Mouse (Mus musculus): ENCODE measurements at regions not wholly inside any gene's neighbourhood (a gene's known extent, or its start where the extent isn't known, plus 50 kb on each side); places are given as distances from the start of the nearest gene placed in this dataset.

DNA sequence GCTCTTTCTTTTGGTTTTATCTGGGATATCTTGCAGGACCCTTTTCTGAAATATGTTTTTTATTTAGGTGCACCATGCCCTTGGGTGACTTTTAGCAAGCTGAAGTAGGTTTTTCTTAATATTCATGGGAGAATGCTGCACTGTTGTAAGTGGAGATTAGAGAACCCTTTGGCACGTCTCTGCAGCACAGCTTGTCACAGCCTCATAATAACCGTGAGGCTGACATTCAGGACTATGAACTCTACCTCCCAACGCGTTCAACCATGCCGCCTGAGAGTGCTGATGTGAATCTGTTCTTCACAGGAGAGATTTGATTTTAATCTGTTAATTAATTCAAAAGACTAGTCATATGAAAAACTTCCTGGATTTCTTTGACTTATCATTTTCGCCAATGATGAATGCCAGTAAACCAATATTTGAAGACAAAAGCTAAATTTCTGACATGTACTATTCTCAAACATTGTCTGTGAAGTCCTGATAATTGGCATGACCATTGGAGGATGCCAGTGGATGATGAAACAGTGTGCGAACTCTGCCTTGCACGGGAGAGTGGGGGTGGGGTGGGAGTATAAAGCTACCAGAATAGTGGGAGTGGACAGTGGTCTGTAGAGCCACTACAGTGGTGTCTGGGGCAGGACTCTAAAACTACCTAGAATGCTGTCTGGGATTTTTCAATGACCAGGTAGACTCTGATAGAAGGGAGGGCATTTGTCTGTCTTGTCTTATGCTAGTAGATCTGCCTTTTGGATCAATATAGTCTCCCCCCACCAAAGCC lies 324.8 kb upstream of the Fam241a start:
- dilution Hi-C loops (cut with MboI; ENCODE audit: extremely low pct_ligation_motif_present, extremely low pct_unique_long_range_greater_than_20kb, low sequenced_read_pairs): no loop called here
- in situ Hi-C loops (cut with MboI; ENCODE audit: low pct_ligation_motif_present, low pct_unique_long_range_greater_than_20kb, low sequenced_read_pairs): no loop called here
- TF ChIP-seq ZNF384 (IDR thresholded peaks at IDR 0.05; ENCODE audit: low read depth, low read length) (no peak), MAFK (IDR thresholded peaks at IDR 0.05; ENCODE audit: insufficient replicate concordance, low read length) (no peak), ZMIZ1 (IDR thresholded peaks at IDR 0.05; ENCODE audit: low read depth, low read length) (no peak), POLR2A (IDR thresholded peaks at IDR 0.05; ENCODE audit: low read depth, low read length) (no peak), PAX5 (IDR thresholded peaks at IDR 0.05; ENCODE audit: low read length) (no peak), POLR2AphosphoS2 (IDR thresholded peaks at IDR 0.05; ENCODE audit: low read depth, low read length) (no peak), HCFC1 (IDR thresholded peaks at IDR 0.05; ENCODE audit: low read depth, low read length) (no peak), EP300 (IDR thresholded peaks at IDR 0.05; ENCODE audit: low read length) (no peak), TBP (conservative IDR thresholded peaks at IDR 0.05; ENCODE audit: low read depth, low read length) (no peak), MYC (IDR thresholded peaks at IDR 0.05; ENCODE audit: low read depth, low read length) (no peak), ZKSCAN1 (IDR thresholded peaks at IDR 0.05; ENCODE audit: borderline replicate concordance, low read depth, low read length) (no peak), E2F4 (IDR thresholded peaks at IDR 0.05; ENCODE audit: insufficient replicate concordance, low read depth, low read length) (no peak)

DNA sequence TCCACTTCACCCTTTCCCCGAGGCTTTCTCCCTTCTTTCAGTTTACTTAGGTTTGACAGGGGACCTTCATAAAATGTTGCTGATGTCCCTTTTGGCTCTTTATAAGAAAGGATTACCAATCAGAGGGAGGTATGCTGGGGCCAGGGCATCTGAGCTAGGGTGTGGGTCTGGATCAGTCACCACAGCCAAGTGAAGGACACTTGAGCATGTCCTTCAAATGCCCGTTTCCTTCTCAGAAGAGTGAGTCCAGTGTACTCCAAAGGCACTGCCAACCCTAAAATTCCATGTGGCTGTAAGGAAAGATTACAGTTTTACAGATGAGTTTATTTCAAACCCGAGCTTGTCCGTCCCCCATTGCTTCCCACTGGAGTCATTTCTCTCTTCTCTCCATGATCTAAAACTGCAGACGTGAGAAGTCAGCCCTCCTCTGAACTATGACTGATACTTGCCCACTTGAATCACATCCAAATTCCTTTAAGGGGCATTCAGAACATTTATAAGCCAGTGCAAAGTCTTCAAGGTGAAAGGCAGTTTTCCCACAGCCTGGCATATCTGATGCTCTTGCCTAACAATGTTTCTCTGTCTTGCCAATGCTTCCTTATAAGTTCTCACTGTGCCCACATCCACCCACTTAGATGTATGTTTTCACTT lies 321.8 kb upstream of the Fam241a start:
- Histone ChIP-seq H3K27me3 (replicated peaks) (no peaks in the 10 kb centered on the region), H3K4me2 (ENCODE audit: insufficient read depth, low read depth, poor library complexity, severe bottlenecking) (no peak overlapping the region), H3K4me1 (ENCODE audit: control insufficient read depth in 1 of 2, insufficient read depth in 2 of 2) (no peaks in the 10 kb centered on the region), H3K4me3 (replicated peaks in 1 of 3; ENCODE audit: low read depth in 2 of 3, low read length in 2 of 3, poor library complexity in 1 of 3) (no peak overlapping the region), H3K79me2 (replicated peaks; ENCODE audit: control insufficient read depth, extremely low read depth, insufficient read depth, poor library complexity, severe bottlenecking) (no peaks in the 10 kb centered on the region), H3K36me3 (replicated peaks in 1 of 2; ENCODE audit: control insufficient read depth in 1 of 2, insufficient read depth in 1 of 2, low read length in 1 of 2) (no peaks in the 10 kb centered on the region), H3K9ac (ENCODE audit: insufficient read depth, low read depth) (no peak overlapping the region), H3K9me3 (replicated peaks; ENCODE audit: low read length) (no peaks in the 10 kb centered on the region), H3K27ac (ENCODE audit: insufficient read depth, low read depth) (no peak overlapping the region)
- DNase-seq (ENCODE audit: extremely low read depth): no peak
- TF ChIP-seq GABPA (IDR thresholded peaks at IDR 0.05; ENCODE audit: insufficient replicate concordance, low read depth, low read length) (no peak), NELFE (IDR thresholded peaks at IDR 0.05; ENCODE audit: low read depth, low read length) (no peak), UBTF (IDR thresholded peaks at IDR 0.05; ENCODE audit: low read depth, low read length) (no peak), ZKSCAN1 (IDR thresholded peaks at IDR 0.05; ENCODE audit: borderline replicate concordance, low read depth, low read length) (no peak), CTCF (conservative IDR thresholded peaks at IDR 0.05 in 1 of 2, IDR thresholded peaks at IDR 0.05 in 1 of 2; ENCODE audit: low read depth in 2 of 2, low read length in 2 of 2) (no peak)
- dilution Hi-C loops (cut with MboI; ENCODE audit: extremely low pct_ligation_motif_present, extremely low pct_unique_long_range_greater_than_20kb, low sequenced_read_pairs): no loop called here
- in situ Hi-C loops (cut with MboI; ENCODE audit: low pct_ligation_motif_present, low pct_unique_long_range_greater_than_20kb, low sequenced_read_pairs): no loop called here

More for the DNA sequence above, 324.8 kb upstream of the Fam241a start:
- no peak overlapping the region for H3K4me2 ChIP-seq (ENCODE audit: insufficient read depth, low read depth, poor library complexity, severe bottlenecking)
- H3K36me3 ChIP-seq (replicated peaks in 1 of 2; ENCODE audit: control insufficient read depth in 1 of 2, insufficient read depth in 1 of 2, low read length in 1 of 2): no peaks in the 10 kb centered on the region
- no peaks in the 10 kb centered on the region for H3K9me3 ChIP-seq (replicated peaks; ENCODE audit: low read length)
- H3K4me1 ChIP-seq (ENCODE audit: control insufficient read depth in 1 of 2, insufficient read depth in 2 of 2): no peaks in the 10 kb centered on the region
- no peak overlapping the region for H3K27ac ChIP-seq (ENCODE audit: insufficient read depth, low read depth)
- no peak for DNase-seq (ENCODE audit: extremely low read depth)
- no peak overlapping the region for H3K9ac ChIP-seq (ENCODE audit: insufficient read depth, low read depth)
- H3K4me3 ChIP-seq (replicated peaks in 1 of 3; ENCODE audit: low read depth in 2 of 3, low read length in 2 of 3, poor library complexity in 1 of 3): no peak overlapping the region
- no peaks in the 10 kb centered on the region for H3K79me2 ChIP-seq (replicated peaks; ENCODE audit: control insufficient read depth, extremely low read depth, insufficient read depth, poor library complexity, severe bottlenecking)
- H3K27me3 ChIP-seq (replicated peaks): no peaks in the 10 kb centered on the region
